Mouse (Mus musculus) erythroblast, embryonic 14.5 days (primary cell): ENCODE data around the gene Etfdh.

ENCODE experiments used
- GATA1 ChIP-seq: IDR thresholded peaks from 2 replicates; pipeline ENCODE4 v1.6.1; 2012; ENCODE audit warnings: low read length, inconsistent platforms, mixed read lengths
- TAL1 ChIP-seq: IDR thresholded peaks from 3 replicates; pipeline ENCODE4 v1.6.1; 2012; ENCODE audit warnings: low read length, inconsistent platforms, mixed read lengths

DNA sequence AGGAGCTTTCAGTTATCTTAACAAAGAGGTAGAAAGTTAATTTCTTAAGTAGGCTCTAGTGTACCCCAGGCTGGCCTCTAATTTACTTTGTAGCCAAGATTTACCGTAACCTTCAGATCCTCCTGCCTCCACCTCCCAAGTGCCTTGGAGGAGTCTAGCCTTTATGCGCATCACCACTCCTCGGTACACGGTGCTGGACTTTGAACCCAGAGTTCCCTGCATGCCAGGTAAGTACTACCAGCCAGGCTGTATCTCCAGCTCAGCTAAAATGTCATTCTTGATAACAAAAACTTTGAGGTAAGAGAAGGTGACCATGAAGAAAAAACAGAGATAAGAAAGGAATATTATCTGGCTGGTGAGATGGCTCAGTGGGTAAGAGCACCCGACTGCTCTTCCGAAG, 68.7 kb downstream of the Etfdh start:
- TF ChIP-seq GATA1 = no peak
- no peak for TF ChIP-seq TAL1
